Mouse (Mus musculus): ENCODE results near the gene Kctd18.

Kctd18 gene

DNA sequence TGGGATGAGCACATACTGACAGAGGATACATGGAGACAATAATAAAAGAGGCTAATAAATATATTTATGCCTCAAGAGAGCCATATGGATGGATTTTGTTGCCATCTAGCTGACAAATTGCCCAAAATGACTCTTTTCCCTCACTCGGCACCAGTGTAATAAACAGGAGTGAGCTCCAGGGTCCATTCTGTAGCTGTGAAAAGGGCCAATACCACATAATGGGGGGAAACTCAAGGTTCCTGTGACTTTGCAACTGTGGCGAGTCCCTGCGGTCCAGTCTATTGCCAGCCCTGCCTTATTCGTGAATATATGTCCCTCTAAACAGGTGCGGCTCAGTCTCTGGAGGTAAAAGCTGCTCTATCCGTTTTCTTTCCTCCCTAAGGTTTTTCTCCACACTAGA is 107.2 kb downstream of the Kctd18 start:
- no peaks in the 10 kb centered on the region for H3K9me3 ChIP-seq (ENCODE audit: low read length)
- TF ChIP-seq NANOG (IDR thresholded peaks at IDR 0.05; ENCODE audit: borderline replicate concordance, low read length), result no peak
- no peak for TF ChIP-seq CTCF (conservative IDR thresholded peaks at IDR 0.05; ENCODE audit: low read length)
- no peak for TF ChIP-seq POU5F1 (IDR thresholded peaks at IDR 0.05; ENCODE audit: borderline replicate concordance, low read length)
- no peaks in the 10 kb centered on the region for H3K36me3 ChIP-seq (ENCODE audit: insufficient read depth, low read length)
- H3K27me3 ChIP-seq (ENCODE audit: insufficient read depth, low read length), result no peaks in the 10 kb centered on the region; the same call in 1 of the 2 replicates
- H3K4me1 ChIP-seq (replicated peaks; ENCODE audit: low read depth, low read length), result no peaks in the 10 kb centered on the region
- H3K4me3 ChIP-seq (replicated peaks; ENCODE audit: low read length), result no peak overlapping the region

DNA sequence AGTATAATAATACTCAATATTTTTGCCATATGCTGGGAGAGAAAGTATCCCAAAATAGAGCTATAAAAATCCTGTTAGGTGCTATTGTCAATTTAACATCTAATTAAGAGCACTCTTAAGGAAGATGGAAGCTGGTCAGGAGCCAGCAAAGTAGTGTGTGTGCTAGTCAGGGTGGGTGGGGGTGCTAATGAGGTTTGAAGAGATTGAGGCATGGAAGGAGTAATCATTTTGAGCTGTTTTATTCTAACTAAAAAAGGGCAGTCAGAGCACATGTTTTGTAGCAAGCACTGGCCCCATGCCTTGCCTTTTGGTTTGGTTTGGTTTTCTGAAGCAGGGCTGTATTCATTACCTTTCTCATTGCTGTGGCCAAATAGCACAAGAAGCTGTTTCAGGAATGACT is 112.4 kb downstream of the Kctd18 start:
- Histone ChIP-seq H3K4me3 (replicated peaks; ENCODE audit: low read length) (no peak overlapping the region), H3K36me3 (ENCODE audit: insufficient read depth, low read length) (no peaks in the 10 kb centered on the region), H3K4me1 (replicated peaks; ENCODE audit: low read depth, low read length) (no peaks in the 10 kb centered on the region), H3K27me3 (ENCODE audit: insufficient read depth, low read length) (no peaks in the 10 kb centered on the region), H3K9me3 (ENCODE audit: low read length) (no peaks in the 10 kb centered on the region)
- no peak for TF ChIP-seq CTCF (conservative IDR thresholded peaks at IDR 0.05; ENCODE audit: low read length)
- TF ChIP-seq POU5F1 (IDR thresholded peaks at IDR 0.05; ENCODE audit: borderline replicate concordance, low read length), result no peak
- TF ChIP-seq NANOG (IDR thresholded peaks at IDR 0.05; ENCODE audit: borderline replicate concordance, low read length), result no peak

DNA sequence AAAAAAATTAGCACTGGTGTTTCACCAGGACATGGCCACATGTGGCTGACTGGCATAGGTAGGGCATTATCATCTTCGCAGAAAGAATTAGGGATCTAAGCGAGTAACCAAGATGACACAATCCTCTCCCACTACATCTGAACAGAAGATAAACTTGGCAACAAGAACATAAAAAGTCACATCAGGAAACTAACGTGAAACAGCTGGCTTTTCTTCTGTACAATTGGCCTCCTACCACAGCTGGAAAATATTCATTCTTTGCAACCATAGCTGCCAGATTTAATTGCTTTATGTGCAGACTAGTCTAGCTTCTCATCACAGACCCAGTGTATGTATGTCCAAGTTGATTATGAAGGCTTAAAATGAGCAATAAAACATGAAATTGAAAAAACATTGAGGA is 112.8 kb downstream of the Kctd18 start:
- no peak overlapping the region for H3K4me3 ChIP-seq (replicated peaks; ENCODE audit: low read length)
- no peaks in the 10 kb centered on the region for H3K27me3 ChIP-seq (ENCODE audit: insufficient read depth, low read length)
- no peaks in the 10 kb centered on the region for H3K9me3 ChIP-seq (ENCODE audit: low read length)
- no peaks in the 10 kb centered on the region for H3K4me1 ChIP-seq (replicated peaks; ENCODE audit: low read depth, low read length)
- TF ChIP-seq NANOG (IDR thresholded peaks at IDR 0.05; ENCODE audit: borderline replicate concordance, low read length), result no peak
- TF ChIP-seq CTCF (conservative IDR thresholded peaks at IDR 0.05; ENCODE audit: low read length), result no peak
- no peak for TF ChIP-seq POU5F1 (IDR thresholded peaks at IDR 0.05; ENCODE audit: borderline replicate concordance, low read length)
- no peaks in the 10 kb centered on the region for H3K36me3 ChIP-seq (ENCODE audit: insufficient read depth, low read length)
